Mouse (Mus musculus) left cerebral cortex, adult 8-10 months (tissue): Measurements from ENCODE around the gene Abcc4. TPM values are rescaled to one million over a fixed set of nuclear protein-coding genes. Genes with fewer than 3 reads are reported as not detected.
A peak's percentile ranks its signal among the peaks of the same experiment; 100 is the strongest.
"Not testable (repeated sequence)": the region's sequence is repeated elsewhere in the genome, so short reads cannot be mapped to it uniquely, and the experiment has no call there.

Experiments used
- DNase-seq, 2 experiments: peaks; one replicate each; pipeline ENCODE4 v3.0.0; 2022; ENCODE audit warnings: low spot score in 2 of 2
- total RNA-seq, 4 experiments: library from RNA; stranded (reverse); gene quantifications; 2 replicates each; pipeline ENCODE4 v1.2.4; 2022

The Abcc4 gene
- total RNA-seq, 4 experiments from 2014 or later, result 9.7 to 10.8 (median 10.5) TPM

DNA sequence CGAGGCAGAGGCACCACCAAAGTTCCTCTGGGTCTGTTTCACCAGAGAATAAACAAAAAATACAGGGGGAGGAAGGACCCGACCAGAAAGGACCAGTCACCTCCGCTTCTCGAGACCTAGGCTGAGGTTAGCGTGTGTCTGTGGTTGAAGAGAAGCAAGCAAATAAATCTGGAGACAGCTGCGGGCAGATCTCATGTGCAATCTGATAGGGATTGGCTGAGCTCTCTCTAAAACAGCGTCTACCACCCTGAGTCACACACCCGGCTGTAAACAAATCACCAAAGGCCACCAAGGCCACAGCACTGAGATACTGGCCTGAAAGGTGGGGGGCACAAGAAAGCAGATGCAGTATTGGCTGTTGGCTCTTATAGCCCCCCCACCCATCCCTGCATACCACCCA, 24.9 kb downstream of the Abcc4 start:
- no peak for DNase-seq

- DNase-seq, result no peak
Measured at GRCm38 (mm10) chr14:118678279-118678985, 27.6 kb downstream of the Abcc4 start.

DNA sequence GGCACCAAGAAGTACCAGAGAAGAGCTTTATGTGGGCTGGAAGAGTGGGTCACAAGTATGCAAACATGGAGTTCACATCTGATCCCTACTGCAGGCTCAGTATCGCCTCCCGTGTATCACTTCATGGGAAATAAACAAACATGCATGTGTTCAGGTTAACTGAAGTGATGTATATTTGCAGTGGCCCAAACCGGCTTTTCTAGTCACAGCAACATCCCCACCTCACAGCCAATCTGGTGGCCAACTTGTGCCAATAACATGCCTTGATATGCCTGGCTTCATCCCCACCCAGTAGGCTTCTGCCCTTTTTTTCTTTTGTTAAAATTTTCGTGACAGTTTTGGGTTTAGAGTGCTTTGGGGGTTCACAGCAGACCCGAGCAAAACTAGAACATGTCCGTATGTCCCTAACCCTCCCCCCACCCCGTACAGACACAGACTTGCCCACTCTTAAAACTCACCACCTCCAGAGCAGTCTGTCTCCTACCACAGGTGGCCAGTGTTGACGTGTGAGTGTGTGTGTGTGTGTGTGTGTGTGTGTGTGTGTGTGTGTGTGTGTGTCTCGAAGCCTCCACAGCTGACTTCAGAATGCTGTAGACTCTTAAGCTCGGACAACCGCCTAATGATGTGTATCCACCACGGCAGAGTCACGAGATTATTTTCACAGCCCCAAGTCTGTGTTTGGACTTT, 29.6 kb downstream of the Abcc4 start:
- no peak for DNase-seq

DNA sequence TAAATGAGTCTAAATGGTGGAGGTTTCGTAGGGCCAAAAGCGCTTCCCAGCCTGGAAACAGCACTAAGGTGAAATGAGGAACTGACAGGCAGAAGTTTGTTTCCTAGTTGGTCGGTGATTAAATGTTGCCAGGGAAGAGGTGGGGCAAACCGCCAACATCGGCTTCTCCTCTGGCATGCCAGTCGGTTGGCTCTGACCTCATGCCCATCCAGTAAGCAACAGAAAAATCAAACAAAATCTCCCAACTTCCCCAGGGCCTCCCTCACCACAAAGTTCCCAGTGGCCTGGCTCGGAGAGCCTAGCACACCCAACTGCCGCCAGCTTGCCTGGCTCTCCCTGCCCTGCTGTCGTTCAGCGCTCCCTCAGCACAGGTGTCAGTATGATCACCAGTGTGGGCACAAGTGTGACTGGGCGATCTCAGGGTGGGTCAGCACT, 31.3 kb downstream of the Abcc4 start:
- no peak for DNase-seq

DNA sequence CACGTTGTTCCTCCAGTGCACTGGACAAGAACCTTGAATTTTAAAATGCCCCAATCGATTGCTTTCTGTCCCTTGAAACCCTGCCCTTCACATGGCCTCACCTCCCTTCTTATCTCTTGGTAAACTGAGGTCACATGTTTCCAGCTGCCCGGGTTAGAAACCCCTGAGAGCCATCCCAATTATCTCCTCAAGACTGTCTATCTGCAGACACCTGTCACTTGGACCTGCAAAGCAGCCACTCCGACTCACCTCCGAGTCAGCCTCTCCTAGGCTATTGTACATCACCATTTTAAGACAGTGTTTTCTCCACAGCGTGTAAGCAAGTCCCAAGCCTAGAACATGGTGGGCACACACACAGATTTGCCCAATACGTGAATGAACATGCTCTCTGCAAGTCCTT, 31.8 kb downstream of the Abcc4 start:
- no peak for DNase-seq

DNA sequence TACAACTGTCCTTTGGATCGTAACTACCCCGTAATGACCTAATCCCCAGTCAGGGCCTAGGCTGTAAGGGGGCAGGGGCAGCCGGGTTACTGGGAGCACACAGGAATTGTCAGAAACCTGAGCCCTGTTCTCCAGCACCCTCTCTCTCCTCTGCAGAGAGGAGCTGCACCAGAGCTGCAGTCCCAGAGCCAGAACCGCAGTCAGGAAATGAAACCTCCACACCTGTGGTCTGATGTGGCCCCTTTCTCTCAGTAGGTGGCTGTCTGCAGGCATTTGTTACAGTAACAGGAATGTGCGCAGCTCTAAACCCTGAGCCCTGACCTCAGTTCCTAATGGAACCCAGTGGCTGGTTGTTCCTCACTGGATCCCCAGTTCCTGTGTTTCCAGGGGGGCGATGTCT, 32.5 kb downstream of the Abcc4 start:
- DNase-seq, result no peak

DNA sequence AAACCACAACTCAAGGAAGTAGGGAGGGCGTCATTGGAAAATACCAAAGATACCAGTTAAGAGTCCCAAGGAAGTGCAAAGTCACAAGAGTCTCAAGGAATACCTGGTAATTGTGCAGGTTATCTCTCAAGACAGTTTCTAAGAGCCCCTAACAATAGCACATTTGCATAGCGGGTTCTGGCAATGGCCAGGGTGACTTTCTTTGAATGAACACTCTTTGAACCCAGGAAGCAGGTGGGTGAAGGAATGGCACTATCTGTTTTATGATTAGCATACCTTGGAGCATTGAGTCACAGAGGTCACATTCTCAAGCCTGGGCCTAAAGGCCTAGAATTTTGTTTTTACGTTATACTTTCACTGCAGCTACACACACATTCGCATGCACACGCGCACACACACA, 33.1 kb downstream of the Abcc4 start:
- not testable (repeated sequence) for DNase-seq

DNA sequence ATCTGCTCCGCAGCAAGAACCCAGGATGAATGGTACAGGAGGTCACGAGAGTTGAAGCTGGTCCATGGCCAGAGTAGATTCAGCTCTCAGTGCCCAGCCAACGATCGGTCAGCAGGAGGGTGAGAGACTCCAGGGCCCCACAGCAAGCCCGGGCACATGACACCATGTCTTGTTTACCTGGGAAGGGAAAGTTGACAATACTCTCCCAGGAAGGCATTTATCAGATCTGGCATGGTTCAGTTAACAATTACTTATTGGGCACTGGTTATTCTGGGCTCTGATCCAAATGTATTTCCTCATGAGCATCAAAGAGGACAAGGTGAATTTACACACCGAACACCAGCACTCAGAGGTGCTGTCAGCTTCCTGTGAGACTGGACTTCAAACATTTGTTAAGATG, 38.5 kb downstream of the Abcc4 start:
- DNase-seq, result no peak

DNA sequence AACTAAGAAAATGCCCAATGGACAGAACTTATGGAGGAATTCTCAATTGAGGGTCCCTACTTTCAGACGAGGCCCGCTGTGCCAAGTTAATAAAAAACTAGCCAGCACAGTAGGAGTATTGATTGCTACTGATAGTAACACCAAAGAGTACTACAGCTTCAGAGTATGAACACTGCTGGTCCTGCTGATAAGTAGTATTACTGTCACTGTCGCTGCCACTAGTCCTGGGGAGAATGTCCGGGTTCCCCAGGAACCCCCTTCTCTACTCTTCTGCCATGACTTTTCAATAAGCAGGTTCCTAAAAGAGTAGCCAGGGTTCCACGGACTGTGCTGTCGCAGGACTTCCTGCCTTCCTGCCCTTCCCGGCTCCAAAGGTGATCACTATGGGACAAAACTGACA, 41.4 kb downstream of the Abcc4 start:
- no peak for DNase-seq

GRCm38 (mm10) chr14:118662625-118663276, 43.3 kb downstream of the Abcc4 start:
- DNase-seq, result no peak

- peak; percentile 48 to 85 for DNase-seq
Measured at GRCm38 (mm10) chr14:118662124-118662523, 43.9 kb downstream of the Abcc4 start.

- no peak for DNase-seq
Measured at GRCm38 (mm10) chr14:118659230-118659629, 46.8 kb downstream of the Abcc4 start.

GRCm38 (mm10) chr14:118658328-118658692, 47.7 kb downstream of the Abcc4 start:
- DNase-seq, result no peak

- DNase-seq, result no peak
Measured at GRCm38 (mm10) chr14:118657673-118658327, 48.2 kb downstream of the Abcc4 start.

DNA sequence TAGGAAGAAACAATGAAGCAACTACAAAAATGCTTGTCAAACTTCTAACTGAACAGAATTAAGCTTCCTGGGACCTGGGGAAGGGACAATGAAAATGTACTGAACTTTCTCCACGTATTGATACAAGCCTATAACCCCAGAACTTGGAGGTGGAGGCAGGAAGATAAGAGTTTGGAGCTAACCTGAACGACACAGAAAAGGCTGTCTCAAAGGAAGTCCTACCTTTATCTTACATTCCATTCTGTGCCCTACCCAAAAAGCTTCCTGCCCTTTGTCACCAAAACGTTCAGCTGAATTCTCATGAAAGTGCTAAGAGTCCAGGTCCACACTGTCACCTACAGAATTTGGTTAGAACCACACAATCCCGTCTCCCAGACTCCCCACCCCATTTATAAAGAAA, 48.8 kb downstream of the Abcc4 start:
- no peak for DNase-seq

- DNase-seq, result no peak
Measured at GRCm38 (mm10) chr14:118656036-118656435, 50.0 kb downstream of the Abcc4 start.

DNA sequence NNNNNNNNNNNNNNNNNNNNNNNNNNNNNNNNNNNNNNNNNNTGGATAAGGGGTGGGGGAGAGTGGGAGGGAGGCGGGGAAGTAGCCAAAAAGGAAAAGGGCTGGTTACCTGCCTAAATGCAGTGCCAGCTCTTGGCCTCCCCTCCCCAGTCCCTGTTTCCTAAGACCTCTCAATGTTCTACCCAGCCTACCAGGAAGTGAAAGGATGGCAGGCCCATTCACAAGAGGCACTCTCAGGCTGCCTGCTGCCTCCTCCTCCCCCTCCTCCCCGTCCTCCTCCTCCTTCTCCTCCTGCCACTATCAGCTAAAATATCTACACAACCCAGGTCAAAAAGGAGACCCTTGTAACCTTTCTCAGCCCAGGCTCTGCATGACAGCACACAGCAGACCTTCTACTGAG, 51.1 kb downstream of the Abcc4 start:
- no peak for DNase-seq

DNA sequence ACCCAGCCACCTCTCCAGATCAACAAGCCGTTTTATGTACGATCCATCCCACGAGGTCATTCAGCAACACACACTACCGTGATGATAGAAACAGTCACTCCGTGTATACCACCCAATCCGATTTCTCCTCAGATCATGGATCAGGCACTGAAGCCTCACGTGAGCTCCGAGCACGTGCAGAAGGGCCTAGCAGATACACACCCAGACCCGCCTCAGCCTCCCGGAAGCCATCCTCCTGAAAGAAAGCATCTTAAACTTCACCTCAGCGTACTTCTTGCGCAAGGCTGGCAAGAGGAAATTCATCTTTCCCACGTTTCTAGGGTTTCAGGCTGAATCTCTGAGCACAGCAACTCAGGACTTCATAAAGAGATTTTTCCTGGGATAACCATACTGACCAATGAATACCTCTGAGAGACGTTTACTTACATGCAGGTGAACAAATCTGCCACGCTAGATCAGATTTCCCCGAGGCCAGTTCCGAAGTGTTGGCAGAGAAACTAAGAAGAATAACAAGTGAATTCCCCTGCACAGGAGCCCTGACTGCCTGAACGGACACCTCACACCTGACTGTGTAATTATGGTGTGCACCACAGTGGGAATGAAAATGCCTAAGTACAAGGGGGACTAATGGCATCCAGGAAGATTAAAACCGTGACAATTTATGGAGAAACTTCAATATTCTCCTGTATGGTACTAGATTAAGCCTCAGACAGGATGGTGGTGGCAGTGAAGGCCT, 54.1 kb downstream of the Abcc4 start:
- no peak for DNase-seq

GRCm38 (mm10) chr14:118649895-118650256, 56.1 kb downstream of the Abcc4 start:
- DNase-seq, result no peak

DNA sequence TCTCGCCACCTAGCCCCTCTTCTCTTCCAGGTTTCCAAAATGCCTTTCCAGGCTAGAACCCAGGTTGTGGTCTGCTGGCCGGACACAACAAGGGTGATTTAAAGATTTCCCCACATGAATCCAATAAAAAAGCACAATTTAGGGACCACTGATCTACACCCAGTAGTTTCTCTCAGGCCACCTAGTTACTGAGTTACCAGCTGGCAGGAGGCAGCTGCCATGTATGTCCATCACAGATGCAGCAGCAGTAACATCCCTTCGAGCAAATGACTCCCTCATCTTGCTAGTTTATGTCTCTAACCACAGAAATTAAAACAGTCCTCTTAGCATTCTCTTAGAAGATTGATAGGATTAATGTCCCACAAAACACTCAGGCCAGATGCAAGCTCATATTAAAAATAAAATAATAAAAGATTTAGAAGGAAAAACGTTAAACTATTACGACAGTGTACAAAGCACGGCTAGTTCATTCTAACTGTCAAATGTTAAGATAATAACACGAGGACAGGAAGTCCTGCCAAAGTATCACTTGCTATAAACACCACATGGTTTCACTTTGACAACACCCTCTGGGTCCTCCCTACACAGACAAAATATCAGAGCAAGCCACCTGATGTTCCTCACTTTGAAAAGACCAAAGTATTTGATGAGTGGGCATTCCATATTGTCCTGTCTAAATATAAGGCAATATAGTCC, 56.7 kb downstream of the Abcc4 start:
- no peak for DNase-seq
